Mouse (Mus musculus) kidney, embryonic 14.5 days (tissue): ENCODE results near the gene Dnajc28. TPM values are rescaled to one million over a fixed set of nuclear protein-coding genes. Genes with fewer than 3 reads are reported as not detected.

Source experiments
- ATAC-seq: fragments of 200-750 bp; cut with Nextera tagmentation; 2 replicates; pipeline ENCODE4 v1.8.0; 2017; ENCODE audit warnings: moderate number of reproducible peaks, mild to moderate bottlenecking, moderate TSS enrichment, moderate library complexity; ENCODE audit not compliant: low FRiP score, low TSS enrichment
- H3K27ac ChIP-seq: fragments of 300-500 bp; sonication (generic); 2 replicates; pipeline ENCODE4 v1.5.1; 2014; ENCODE audit warnings: low read depth, mild to moderate bottlenecking, low read length, moderate library complexity, mixed read lengths
- H3K27me3 ChIP-seq: fragments of 300-500 bp; sonication (generic); 2 replicates; pipeline ENCODE4 v1.6.1; 2014; ENCODE audit warnings: mild to moderate bottlenecking, low read length; ENCODE audit not compliant: control insufficient read depth, insufficient read depth
- H3K36me3 ChIP-seq: fragments of 300-500 bp; sonication (generic); 2 replicates; pipeline ENCODE4 v1.6.1; 2014; ENCODE audit warnings: low read length, mixed read lengths; ENCODE audit not compliant: control insufficient read depth, insufficient read depth
- H3K4me1 ChIP-seq: fragments of 300-500 bp; sonication (generic); 2 replicates; pipeline ENCODE4 v1.6.1; 2014; ENCODE audit warnings: low read length, mixed read lengths; ENCODE audit not compliant: control insufficient read depth, insufficient read depth
- H3K4me2 ChIP-seq: fragments of 300-500 bp; sonication (generic); replicated peaks from 2 replicates; pipeline ENCODE4 v1.6.1; 2014; ENCODE audit warnings: low read depth, mild to moderate bottlenecking, low read length
- H3K4me3 ChIP-seq: fragments of 300-500 bp; sonication (generic); 2 replicates; pipeline ENCODE4 v1.5.1; 2014; ENCODE audit warnings: mild to moderate bottlenecking, low read length
- H3K9ac ChIP-seq: fragments of 300-500 bp; sonication (generic); 2 replicates; pipeline ENCODE4 v1.6.1; 2014; ENCODE audit warnings: low read depth, mild to moderate bottlenecking, low read length, moderate library complexity
- H3K9me3 ChIP-seq: fragments of 300-500 bp; sonication (generic); 2 replicates; pipeline ENCODE4 v1.6.1; 2016; ENCODE audit warnings: low read length; ENCODE audit not compliant: control insufficient read depth
- WGBS: fragments of 180-500 bp; shearing (Covaris S2); extraction: QIAGEN DNeasy Blood & Tissue Kit; methylation state at CpG from one replicate; pipeline ENCODE4 v1.1.7; 2014; 5-methylcytosine and 5-hydroxymethylcytosine counted together
- polyA plus RNA-seq: library from polyadenylated mRNA; unstranded; fragments of >200 nt; fragmentation: Nextera tagmentation; extraction: Ambion mirVana; gene quantifications from 2 replicates; pipeline ENCODE4 v1.2.1, GENCODE M21; 2014

Dnajc28 gene
- polyA plus RNA-seq, 1 experiment from 2014 or later: 3.0 TPM

- H3K4me2 ChIP-seq: no peak overlapping the region
- H3K27me3 ChIP-seq: peaks cover 2% of the 10 kb centered on the region; the same call in 1 of the 2 replicates
- WGBS: 39% methylated on average over 9 of the region's 9 CpGs
- H3K4me1 ChIP-seq: no peaks in the 10 kb centered on the region; the same call in 1 of the 2 replicates
- H3K9me3 ChIP-seq: no peaks in the 10 kb centered on the region
- no peak overlapping the region for H3K27ac ChIP-seq
- no peaks in the 10 kb centered on the region for H3K36me3 ChIP-seq
- H3K9ac ChIP-seq: no peak overlapping the region
- H3K4me3 ChIP-seq: no peak overlapping the region
- ATAC-seq: no peak
Measured at GRCm38 (mm10) chr16:91601693-91602092, 17.1 kb downstream of the Dnajc28 start.

GRCm38 (mm10) chr16:91601081-91601480 lies 17.7 kb downstream of the Dnajc28 start:
- WGBS: 24% methylated on average over 4 of the region's 4 CpGs
- Histone ChIP-seq H3K9ac (no peak overlapping the region), H3K4me3 (no peak overlapping the region), H3K27me3 (peaks cover 2% of the 10 kb centered on the region; the same call in 1 of the 2 replicates), H3K36me3 (no peaks in the 10 kb centered on the region), H3K4me1 (no peaks in the 10 kb centered on the region; the same call in 1 of the 2 replicates), H3K27ac (no peak overlapping the region), H3K9me3 (no peaks in the 10 kb centered on the region), H3K4me2 (no peak overlapping the region)
- no peak for ATAC-seq

- Histone ChIP-seq H3K4me2 (no peak overlapping the region), H3K36me3 (no peaks in the 10 kb centered on the region), H3K4me3 (no peak overlapping the region), H3K27ac (no peak overlapping the region), H3K4me1 (no peaks in the 10 kb centered on the region; the same call in 1 of the 2 replicates), H3K9ac (no peak overlapping the region), H3K9me3 (no peaks in the 10 kb centered on the region), H3K27me3 (peaks cover 2% of the 10 kb centered on the region; the same call in 1 of the 2 replicates)
- no peak for ATAC-seq
Measured at GRCm38 (mm10) chr16:91599242-91599641, 19.6 kb downstream of the Dnajc28 start.

GRCm38 (mm10) chr16:91597672-91598010 lies 21.2 kb downstream of the Dnajc28 start, which contains the start of gene Tmem50b:
Gene Tmem50b, minus strand, starts transcription at chr16:91597800.
- Histone ChIP-seq H3K27ac (no peak within 1 kb of the TSS), H3K4me3 (peak within 1 kb of the TSS; percentile 61), H3K36me3 (no peaks in the 10 kb centered on the region), H3K4me2 (peak within 1 kb of the TSS; percentile 80), H3K4me1 (no peaks in the 10 kb centered on the region; the same call in 1 of the 2 replicates), H3K27me3 (peaks cover 2% of the 10 kb centered on the region; the same call in 1 of the 2 replicates), H3K9me3 (no peaks in the 10 kb centered on the region), H3K9ac (peak within 1 kb of the TSS; percentile 65)
- ATAC-seq: peak; percentile 99
- 0% methylated on average over 34 of the region's 34 CpGs for WGBS

GRCm38 (mm10) chr16:91596779-91597671 lies 21.8 kb downstream of the Dnajc28 start:
- Histone ChIP-seq H3K27ac (no peak overlapping the region), H3K4me3 (peak overlapping the region; percentile 61), H3K4me2 (peak overlapping the region; percentile 80), H3K27me3 (peaks cover 2% of the 10 kb centered on the region; the same call in 1 of the 2 replicates), H3K9me3 (no peaks in the 10 kb centered on the region), H3K4me1 (peaks cover 4% of the 10 kb centered on the region), H3K36me3 (no peaks in the 10 kb centered on the region), H3K9ac (peak overlapping the region; percentile 65)
- ATAC-seq: no peak; the same call in none of the 2 replicates
- under 1% methylated on average over 74 of the region's 75 CpGs for WGBS

- H3K27me3 ChIP-seq: peaks cover 2% of the 10 kb centered on the region; the same call in 1 of the 2 replicates
- H3K36me3 ChIP-seq: no peaks in the 10 kb centered on the region
- H3K4me2 ChIP-seq: peak overlapping the region; percentile 80
- no peak overlapping the region for H3K27ac ChIP-seq
- H3K4me1 ChIP-seq: peaks cover 5% of the 10 kb centered on the region
- peak overlapping the region; percentile 61 for H3K4me3 ChIP-seq
- no peak for ATAC-seq
- no peaks in the 10 kb centered on the region for H3K9me3 ChIP-seq
- no peak overlapping the region for H3K9ac ChIP-seq
- 18% methylated on average over 9 of the region's 9 CpGs for WGBS
Measured at GRCm38 (mm10) chr16:91596397-91596778, 22.4 kb downstream of the Dnajc28 start.

GRCm38 (mm10) chr16:91595076-91595475 lies 23.8 kb downstream of the Dnajc28 start:
- Histone ChIP-seq H3K4me1 (peaks cover 5% of the 10 kb centered on the region), H3K4me3 (no peak overlapping the region), H3K4me2 (no peak overlapping the region), H3K27me3 (peaks cover 2% of the 10 kb centered on the region; the same call in 1 of the 2 replicates), H3K27ac (no peak overlapping the region), H3K36me3 (no peaks in the 10 kb centered on the region), H3K9ac (no peak overlapping the region), H3K9me3 (no peaks in the 10 kb centered on the region)
- no peak for ATAC-seq
- 74% methylated on average over 6 of the region's 6 CpGs for WGBS

- Histone ChIP-seq H3K27me3 (no peaks in the 10 kb centered on the region), H3K27ac (no peak overlapping the region), H3K9ac (no peak overlapping the region), H3K4me2 (no peak overlapping the region), H3K4me1 (peaks cover 5% of the 10 kb centered on the region), H3K36me3 (no peaks in the 10 kb centered on the region), H3K9me3 (no peaks in the 10 kb centered on the region), H3K4me3 (no peak overlapping the region)
- ATAC-seq: no peak
- WGBS: 41% methylated on average over 3 of the region's 3 CpGs
Measured at GRCm38 (mm10) chr16:91593262-91593661, 25.6 kb downstream of the Dnajc28 start.

- no peaks in the 10 kb centered on the region for H3K9me3 ChIP-seq
- H3K27ac ChIP-seq: no peak overlapping the region
- H3K27me3 ChIP-seq: no peaks in the 10 kb centered on the region
- H3K36me3 ChIP-seq: no peaks in the 10 kb centered on the region
- H3K4me2 ChIP-seq: no peak overlapping the region
- ATAC-seq: no peak
- no peak overlapping the region for H3K4me3 ChIP-seq
- WGBS: 43% methylated on average over 8 of the region's 8 CpGs
- H3K4me1 ChIP-seq: peaks cover 5% of the 10 kb centered on the region
- H3K9ac ChIP-seq: 0 out of 2 replicates have a peak overlapping the region, but pooled peaks have one; percentile 14
Measured at GRCm38 (mm10) chr16:91592162-91592561, 26.7 kb downstream of the Dnajc28 start.
